Mouse (Mus musculus): ENCODE results near the gene Me1.

Gene Me1

DNA sequence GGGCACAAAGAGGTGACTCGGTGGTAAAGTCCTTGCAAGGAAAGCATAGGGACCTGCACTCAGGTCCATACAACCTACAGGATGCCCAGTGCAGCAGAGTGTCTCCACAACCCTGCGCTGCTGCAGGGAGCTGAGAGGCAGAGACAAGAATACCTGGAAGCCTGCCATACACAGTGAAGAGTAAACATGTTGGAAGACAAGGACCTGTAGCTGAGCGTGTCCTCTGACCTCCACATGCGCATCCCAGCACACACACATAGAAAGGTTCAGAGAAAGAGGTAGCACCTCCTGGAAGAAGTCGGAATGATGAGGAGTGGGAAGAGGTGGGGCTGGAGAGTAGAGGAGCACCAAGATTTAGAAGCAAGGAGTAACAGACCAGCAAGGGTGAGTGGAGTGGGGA lies 161.7 kb downstream of the Me1 start:
- DNase-seq (ENCODE audit: low spot score) = no peak

Measured in layer of hippocampus, adult 9-10 months (tissue).